Mouse (Mus musculus): Measurements from ENCODE around the gene Ttll8.

DNA sequence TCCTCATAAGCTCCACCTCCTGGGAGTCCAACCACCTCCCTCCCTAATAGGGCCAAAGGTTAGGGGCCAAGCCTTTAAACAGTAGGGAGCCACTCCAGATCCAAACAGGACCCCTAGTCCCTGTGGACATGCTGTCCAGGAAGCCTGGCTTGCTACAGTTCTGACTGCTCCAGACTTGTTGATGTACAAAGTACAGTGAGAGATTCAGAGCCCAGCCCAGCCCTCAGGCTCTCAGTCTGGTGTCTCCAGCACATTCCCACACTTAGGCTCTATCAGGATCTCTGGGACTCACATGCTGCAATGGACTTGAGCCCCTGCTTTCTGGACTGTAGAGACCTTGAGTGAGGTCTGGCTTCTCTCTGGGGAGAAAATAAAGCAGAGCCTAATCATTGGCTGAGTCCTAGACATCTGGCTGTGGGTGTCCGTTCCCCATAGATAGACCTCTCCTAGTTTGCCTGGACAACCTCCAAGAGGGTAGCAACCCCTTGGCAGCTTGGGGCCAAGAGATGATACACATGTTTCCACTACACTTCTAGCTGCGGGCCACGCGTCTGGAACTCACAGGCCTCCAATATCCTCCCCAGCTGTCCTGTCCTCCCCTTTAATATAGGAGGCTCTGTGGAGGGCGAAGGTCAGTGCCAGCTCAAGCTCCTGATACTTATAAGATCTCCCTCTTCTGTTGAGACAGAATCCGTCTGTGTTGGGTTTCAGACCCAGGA is 86.0 kb downstream of the Ttll8 start:
- TF ChIP-seq CTCF (IDR thresholded peaks at IDR 0.05; ENCODE audit: borderline replicate concordance, insufficient read depth, low read depth, low read length): no peak
- TF ChIP-seq POLR2A (IDR thresholded peaks at IDR 0.05; ENCODE audit: borderline replicate concordance, insufficient read depth, low read length): no peak

Data from cerebellum, adult 2 months (tissue).